Mouse (Mus musculus) adrenal gland, adult 8-10 months (tissue): ENCODE results near the gene Mt2. TPM values are rescaled to one million over a fixed set of nuclear protein-coding genes. Genes with fewer than 3 reads are reported as not detected.
"Not testable (repeated sequence)": the region's sequence is repeated elsewhere in the genome, so short reads cannot be mapped to it uniquely, and the experiment has no call there.

ENCODE experiments used
- DNase-seq: peaks from one replicate; pipeline ENCODE4 v3.0.0; 2022
- total RNA-seq, 4 experiments: library from RNA; stranded (reverse); gene quantifications; 2 replicates each; pipeline ENCODE4 v1.2.4; 2022

Gene Mt2
- 100 to 1,000 TPM; 120 to 244 (median 215) TPM for total RNA-seq

DNA sequence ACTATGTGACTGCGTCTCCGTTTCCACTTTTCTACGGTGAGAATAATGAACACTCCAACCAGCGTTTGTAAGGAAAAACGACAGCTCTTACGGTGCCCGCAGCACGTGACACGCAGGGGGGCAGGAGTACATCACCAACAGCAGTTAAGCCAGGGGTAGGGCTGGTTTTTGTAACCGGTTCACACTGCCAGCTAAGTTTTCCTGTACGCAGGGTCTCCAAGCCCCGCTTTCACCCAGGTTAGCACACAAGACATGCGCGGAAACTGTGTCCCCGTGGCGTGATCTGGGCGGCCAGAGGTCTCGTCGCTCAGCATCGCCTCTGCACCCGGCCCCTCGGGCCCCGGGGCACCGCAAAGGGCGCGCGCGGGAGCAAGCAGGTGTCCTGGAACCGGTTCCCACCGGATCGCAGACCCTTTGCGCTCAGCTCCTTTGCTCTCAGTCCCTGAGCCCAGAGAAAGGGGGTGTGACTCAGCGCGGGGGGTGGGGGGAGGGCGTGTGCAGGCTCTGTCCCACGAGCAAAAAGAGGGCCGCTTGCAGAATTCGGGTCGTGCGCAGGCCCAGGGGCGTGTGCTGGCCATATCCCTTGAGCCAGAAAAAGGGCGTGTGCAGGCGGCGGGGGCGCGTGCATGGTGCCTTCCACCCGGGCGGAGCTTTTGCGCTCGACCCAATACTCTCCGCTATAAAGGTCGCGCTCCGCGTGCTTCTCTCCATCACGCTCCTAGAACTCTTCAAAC, at the start of gene Mt2:
Gene Mt2 (plus strand): TSS at position 590 of the 734 bp plus-strand sequence.
- DNase-seq = peak; percentile 84

GRCm38 (mm10) chr8:94122711-94123468, 49.6 kb upstream of the Mt2 start:
- DNase-seq = no peak

- no peak for DNase-seq
These were observed 44.8 kb upstream of the Mt2 start for GRCm38 (mm10) chr8:94127711-94128110.

DNA sequence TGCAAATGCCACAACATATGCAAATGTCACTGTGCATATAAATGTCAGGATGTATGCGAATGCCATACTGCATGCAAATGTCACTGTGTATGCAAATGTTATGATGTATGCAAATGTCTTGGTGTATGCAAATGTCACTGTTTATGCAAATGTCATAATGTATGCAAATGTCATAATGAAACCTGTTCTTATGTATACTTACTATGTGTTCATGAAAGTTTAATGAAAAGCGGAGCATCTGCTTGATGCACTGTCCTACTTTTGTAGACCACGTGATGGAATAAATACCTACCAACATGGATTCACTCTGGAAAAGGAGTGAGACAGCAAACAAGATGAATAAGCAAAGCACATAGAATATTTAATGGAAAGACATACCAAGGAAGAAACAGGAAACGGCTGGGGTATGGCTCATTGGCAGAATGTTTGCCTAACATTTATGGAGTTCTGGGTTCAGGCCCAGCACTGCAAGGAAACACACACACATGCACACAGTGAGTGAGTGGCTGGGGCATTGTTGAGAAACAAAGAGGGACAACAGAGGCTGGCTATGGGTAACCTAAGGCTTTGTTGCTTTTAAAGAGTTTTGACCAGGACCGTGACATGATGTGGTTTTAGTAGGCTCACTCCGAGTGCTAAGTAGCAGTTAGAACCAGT, 43.2 kb upstream of the Mt2 start:
- DNase-seq = no peak

GRCm38 (mm10) chr8:94130126-94130525, 42.3 kb upstream of the Mt2 start:
- no peak for DNase-seq

DNA sequence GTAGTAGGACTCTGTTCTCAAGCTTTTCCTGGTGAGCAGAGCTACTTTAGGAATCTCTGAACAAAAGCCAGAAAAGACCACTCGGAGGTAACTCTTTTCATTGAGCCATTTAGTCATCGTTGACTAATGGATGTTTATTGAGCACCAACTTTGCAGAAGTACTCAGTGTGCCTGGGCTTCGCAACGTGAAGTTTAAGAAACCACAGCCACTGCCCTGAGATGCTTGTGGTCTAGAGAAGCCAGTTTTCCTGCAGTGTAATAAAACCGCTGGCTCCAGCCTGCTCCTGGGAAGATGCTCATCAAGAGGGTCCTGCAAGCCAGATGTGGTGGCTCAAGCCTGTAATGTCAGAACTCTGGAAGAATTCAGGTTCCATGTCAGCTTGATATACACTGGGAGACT, 40.4 kb upstream of the Mt2 start:
- no peak for DNase-seq

GRCm38 (mm10) chr8:94134601-94135000, 37.9 kb upstream of the Mt2 start:
- not testable (repeated sequence) for DNase-seq

- DNase-seq = no peak
These were observed 36.9 kb upstream of the Mt2 start for GRCm38 (mm10) chr8:94135556-94135955.

DNA sequence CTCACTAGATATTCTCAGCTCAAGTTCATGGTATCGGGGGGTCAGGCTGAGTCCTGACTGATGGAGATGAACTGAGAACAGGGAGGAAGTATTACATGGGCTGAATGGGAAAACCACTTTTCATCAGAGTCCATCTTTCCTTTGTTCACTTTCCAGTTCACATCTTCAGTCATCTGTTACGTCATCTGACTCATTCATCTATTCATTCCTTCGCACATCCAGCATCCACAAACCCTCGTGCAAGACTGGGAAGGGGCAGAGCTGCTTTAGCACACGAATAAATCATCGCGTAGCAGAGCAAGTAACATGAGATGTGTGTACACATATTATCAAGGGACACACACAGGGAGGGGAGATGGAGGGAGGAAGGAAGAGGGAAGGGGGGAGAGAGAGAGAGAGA, 36.3 kb upstream of the Mt2 start:
- no peak for DNase-seq

DNA sequence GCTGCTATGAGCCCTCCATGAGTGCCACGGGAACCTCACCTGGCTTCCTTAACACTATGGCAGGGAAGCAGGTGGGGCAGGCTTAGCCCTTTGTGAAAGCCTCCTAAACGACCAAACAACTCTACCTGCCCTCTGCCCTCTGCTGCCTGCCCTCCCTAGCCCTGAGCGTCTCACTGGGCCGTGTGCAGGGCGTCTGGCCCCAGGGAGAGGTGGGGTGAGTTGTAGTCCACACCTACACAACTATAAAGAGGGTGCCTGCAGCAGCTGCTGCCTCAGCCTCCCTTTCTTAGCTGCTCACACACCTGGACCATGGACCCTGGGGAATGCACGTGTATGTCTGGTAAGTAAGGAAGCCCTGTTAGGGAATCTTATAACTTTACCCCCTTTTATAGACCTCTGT, 35.5 kb upstream of the Mt2 start, which contains the start of gene Mt4:
Gene Mt4 (plus strand): TSS at position 265 of the 400 bp plus-strand sequence.
- no peak for DNase-seq

GRCm38 (mm10) chr8:94140266-94140795, 32.1 kb upstream of the Mt2 start:
- peak; percentile 14 for DNase-seq

GRCm38 (mm10) chr8:94148236-94148635, 24.2 kb upstream of the Mt2 start:
- no peak for DNase-seq

DNA sequence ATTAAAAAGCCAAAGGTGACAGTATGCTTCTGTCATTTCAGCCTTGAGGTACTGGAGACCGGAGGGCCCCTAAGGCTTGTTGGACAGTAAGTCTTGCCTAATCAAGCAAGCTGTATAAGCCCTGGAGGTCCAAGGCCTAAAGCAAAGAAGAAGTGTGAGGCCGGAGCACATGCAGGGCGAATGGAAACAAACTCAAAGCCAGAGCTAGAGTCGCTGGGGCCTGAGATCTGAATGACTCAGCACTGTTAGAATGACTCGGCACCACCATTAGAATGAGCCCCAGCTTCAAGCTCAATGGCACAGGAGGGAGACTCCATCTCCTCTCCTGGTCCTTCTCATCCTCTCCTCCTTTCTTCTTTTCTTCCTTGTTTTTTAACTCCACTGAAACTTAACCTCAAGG, 21.5 kb upstream of the Mt2 start:
- DNase-seq = no peak

DNA sequence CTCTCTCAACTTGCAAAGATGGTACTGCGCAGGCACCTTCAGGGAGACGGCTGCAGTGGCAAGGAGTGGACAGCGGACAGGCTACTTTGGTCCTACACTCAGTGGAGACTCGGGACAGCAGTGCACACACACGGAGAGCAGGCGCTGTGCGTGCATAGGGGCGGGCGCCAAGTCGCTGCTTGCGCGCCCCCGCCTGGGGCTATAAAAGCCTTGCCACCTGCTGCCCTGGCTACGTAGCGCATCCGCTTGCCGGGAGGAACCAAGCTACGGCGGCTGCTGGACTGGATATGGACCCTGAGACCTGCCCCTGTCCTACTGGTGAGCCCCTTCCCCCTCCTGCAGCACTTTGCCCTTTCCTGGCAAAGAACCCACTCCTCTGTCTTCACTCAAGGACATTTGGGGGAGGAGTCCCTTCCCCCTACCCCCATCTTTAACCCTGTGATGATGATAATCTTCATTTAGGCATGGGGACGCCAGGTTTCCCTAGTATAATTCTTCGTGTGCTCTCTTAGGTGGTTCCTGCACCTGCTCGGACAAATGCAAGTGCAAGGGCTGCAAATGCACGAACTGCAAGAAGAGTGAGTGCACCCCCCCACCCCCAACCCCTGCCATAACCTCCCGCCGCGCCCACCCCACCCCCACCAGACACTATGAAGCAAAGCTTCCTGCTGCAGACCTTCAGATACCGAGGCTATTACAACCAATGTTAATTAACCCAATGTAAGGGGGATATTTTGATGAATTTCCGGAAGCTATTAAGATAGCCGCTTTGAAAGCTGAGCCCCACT, 19.8 kb upstream of the Mt2 start, which contains the start of gene Mt3:
Gene Mt3 (plus strand): TSS at position 95 of the 788 bp plus-strand sequence.
- DNase-seq = no peak

DNA sequence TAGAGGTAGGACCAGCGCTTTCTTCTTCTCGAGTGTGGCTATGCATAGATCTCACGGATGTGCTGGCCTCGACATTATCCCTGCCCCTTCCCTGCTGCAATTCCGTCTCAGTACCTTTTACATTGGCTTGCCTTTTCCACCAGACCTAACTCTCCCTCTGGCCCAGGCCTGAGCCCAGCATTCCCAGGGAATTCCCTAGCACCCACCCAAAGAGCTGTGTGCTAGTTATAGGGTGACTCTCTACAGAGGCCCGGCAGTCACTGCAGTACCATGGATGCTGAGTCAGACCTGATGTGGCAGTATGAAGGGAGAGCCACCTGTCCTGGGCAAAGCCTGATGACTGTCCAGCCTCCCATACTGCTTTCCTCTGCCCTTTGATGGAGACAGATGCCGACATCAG, 19.0 kb upstream of the Mt2 start:
- no peak for DNase-seq

DNA sequence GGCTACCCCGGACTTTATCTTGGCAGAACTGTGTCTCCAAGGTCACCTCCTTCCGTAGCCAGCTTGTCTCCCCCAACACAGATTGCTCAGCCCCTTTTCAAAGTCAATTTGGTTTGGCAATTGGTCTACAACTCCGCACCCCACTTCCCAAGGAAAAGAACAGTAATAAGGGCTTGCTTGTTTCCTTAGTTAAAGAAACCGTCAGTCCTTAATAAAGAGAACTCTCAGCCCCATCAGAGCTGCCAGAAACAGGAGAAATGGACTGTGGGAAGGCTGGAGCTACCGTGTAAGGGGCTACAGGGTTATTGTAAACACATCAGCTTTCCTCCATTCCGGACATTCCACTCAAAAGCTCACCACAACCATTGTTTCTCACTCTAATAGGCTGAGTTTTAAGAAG, 17.9 kb upstream of the Mt2 start:
- DNase-seq = no peak

GRCm38 (mm10) chr8:94156092-94156491, 16.4 kb upstream of the Mt2 start:
- DNase-seq = no peak

DNA sequence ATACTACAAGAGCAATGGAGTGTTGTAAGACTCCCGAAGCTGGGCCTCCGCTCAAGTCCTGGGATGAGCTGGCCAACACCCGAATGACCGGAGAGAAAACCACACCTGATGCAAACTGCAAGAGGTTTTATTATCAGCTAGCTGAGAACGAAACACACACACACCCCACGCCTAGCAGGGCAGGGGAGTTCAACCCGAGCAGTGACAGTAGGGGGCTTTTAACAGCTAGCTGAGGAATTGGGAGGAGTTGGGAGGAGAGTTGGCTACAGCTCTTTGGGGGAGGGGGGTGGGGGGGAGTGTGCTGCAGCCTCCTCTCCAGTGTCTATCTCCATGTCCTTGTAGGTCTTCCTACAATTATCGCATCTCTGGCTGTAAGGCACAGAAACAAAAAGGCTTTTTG, 6.7 kb upstream of the Mt2 start:
- not testable (repeated sequence) for DNase-seq

GRCm38 (mm10) chr8:94167244-94167643, 5.2 kb upstream of the Mt2 start:
- peak; percentile 81 for DNase-seq

GRCm38 (mm10) chr8:94169547-94169946, 2.9 kb upstream of the Mt2 start:
- no peak for DNase-seq

DNA sequence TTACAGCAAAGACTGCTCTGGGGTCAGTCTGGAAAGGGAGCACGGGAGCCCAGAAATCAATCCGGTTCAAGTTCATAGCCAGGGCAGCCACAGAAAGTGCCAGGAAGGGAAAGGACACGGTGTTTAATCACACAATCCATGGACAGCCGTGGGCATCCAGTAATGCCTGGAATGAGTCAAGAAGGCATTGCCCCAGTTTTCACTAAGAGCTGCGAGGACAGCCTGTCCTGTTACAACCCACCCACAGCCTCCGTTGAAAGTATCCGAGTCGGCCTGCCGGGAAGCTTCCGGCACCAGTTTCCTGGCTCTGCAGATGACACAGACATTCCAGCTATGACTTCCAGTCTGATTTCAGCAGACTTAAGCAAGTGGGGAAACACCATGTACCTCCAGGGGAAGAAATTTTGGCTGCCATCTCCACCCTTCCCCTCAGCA, 1.1 kb upstream of the Mt2 start:
- peak; percentile 41 for DNase-seq
